Mouse (Mus musculus): ENCODE results near the gene Ngdn.
"Not testable (repeated sequence)": the region's sequence is repeated elsewhere in the genome, so short reads cannot be mapped to it uniquely, and the experiment has no call there.

Ngdn gene

GRCm38 (mm10) chr14:55014991-55015766 lies at the start of gene Ngdn:
TSS of gene Ngdn (plus strand) at chr14:55015454.
- peak; percentile 100 for DNase-seq (ENCODE audit: low spot score)

- no peak for DNase-seq (ENCODE audit: low spot score)
These were observed 49.6 kb upstream of the Ngdn start for GRCm38 (mm10) chr14:54965631-54966030.

- DNase-seq (ENCODE audit: low spot score): no peak
These were observed 48.8 kb upstream of the Ngdn start, which contains the start of gene Myh6 for GRCm38 (mm10) chr14:54966320-54966977. TSS of gene Myh6 (minus strand) at chr14:54966927.

- DNase-seq (ENCODE audit: low spot score): no peak
These were observed 47.4 kb upstream of the Ngdn start for GRCm38 (mm10) chr14:54967874-54968273.

GRCm38 (mm10) chr14:54968344-54968743 lies 46.9 kb upstream of the Ngdn start:
- no peak for DNase-seq (ENCODE audit: low spot score)

GRCm38 (mm10) chr14:54972786-54973185 lies 42.5 kb upstream of the Ngdn start:
- DNase-seq (ENCODE audit: low spot score): not testable (repeated sequence)

GRCm38 (mm10) chr14:54974068-54974791 lies 41.0 kb upstream of the Ngdn start:
- DNase-seq (ENCODE audit: low spot score): no peak

- no peak for DNase-seq (ENCODE audit: low spot score)
These were observed 38.6 kb upstream of the Ngdn start, which contains the start of gene Gm17428 for GRCm38 (mm10) chr14:54976633-54977032. TSS of gene Gm17428 (plus strand) at chr14:54976933.

- DNase-seq (ENCODE audit: low spot score): no peak
These were observed 36.6 kb upstream of the Ngdn start for GRCm38 (mm10) chr14:54978664-54979063.

GRCm38 (mm10) chr14:54981934-54982333 lies 33.3 kb upstream of the Ngdn start:
- no peak for DNase-seq (ENCODE audit: low spot score)

- not testable (repeated sequence) for DNase-seq (ENCODE audit: low spot score)
These were observed 26.8 kb upstream of the Ngdn start for GRCm38 (mm10) chr14:54988350-54988874.

GRCm38 (mm10) chr14:54988882-54989281 lies 26.4 kb upstream of the Ngdn start:
- DNase-seq (ENCODE audit: low spot score): no peak

- no peak for DNase-seq (ENCODE audit: low spot score)
These were observed 25.3 kb upstream of the Ngdn start for GRCm38 (mm10) chr14:54989886-54990441.

GRCm38 (mm10) chr14:54992196-54992595 lies 23.1 kb upstream of the Ngdn start:
- DNase-seq (ENCODE audit: low spot score): no peak

GRCm38 (mm10) chr14:54993636-54994035 lies 21.6 kb upstream of the Ngdn start:
- no peak for DNase-seq (ENCODE audit: low spot score)

GRCm38 (mm10) chr14:54994136-54994868 lies 21.0 kb upstream of the Ngdn start, which contains the start of gene Myh7:
TSS of gene Myh7 (minus strand) at chr14:54994626.
- no peak for DNase-seq (ENCODE audit: low spot score)

GRCm38 (mm10) chr14:54994869-54995186 lies 20.4 kb upstream of the Ngdn start:
- no peak for DNase-seq (ENCODE audit: low spot score)

GRCm38 (mm10) chr14:54995457-54996138 lies 19.7 kb upstream of the Ngdn start:
- no peak for DNase-seq (ENCODE audit: low spot score)

GRCm38 (mm10) chr14:54996793-54997192 lies 18.5 kb upstream of the Ngdn start:
- DNase-seq (ENCODE audit: low spot score): no peak

- DNase-seq (ENCODE audit: low spot score): no peak
These were observed 18.0 kb upstream of the Ngdn start for GRCm38 (mm10) chr14:54997297-54997696.

- DNase-seq (ENCODE audit: low spot score): no peak
These were observed 16.6 kb upstream of the Ngdn start for GRCm38 (mm10) chr14:54998680-54999079.

Measured in left cerebral cortex, adult 11 months (tissue).